ENCODE assay signal across 7 mouse cellular contexts in the genomic region with DNA sequence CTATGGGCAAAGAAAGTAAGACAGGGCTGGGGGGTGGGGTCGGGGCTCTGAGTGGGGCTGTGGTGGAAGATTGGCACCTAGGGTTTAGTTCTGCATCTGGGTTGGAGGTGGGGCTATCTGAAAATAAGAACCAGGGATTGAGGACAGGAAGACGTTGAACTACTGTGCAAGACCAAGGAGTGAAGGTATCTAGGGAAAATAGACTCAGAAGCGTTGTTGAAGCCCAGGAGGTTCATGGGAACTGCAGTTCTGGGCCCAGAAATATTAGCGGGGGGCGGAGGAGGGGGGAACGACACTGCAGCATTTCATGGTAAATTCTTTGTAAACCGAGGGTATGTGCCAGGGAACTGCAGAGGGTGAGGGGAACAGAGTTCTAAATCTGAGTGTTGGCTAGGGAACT. TPM values are rescaled to one million over a fixed set of nuclear protein-coding genes. Genes with fewer than 3 reads are reported as not detected.
DNase-seq lines count a peak whose midpoint lies in the region; ATAC-seq and TF ChIP-seq lines count a peak whose summit lies in the region.

No protein-coding gene starts in this region.

- 7% methylated on average over 7 of the region's 7 CpGs for WGBS in lung, embryonic 16.5 days
- WGBS in forebrain, embryonic 12.5 days, result 14% methylated on average over 7 of the region's 7 CpGs
- WGBS in limb, embryonic 13.5 days, result 10% methylated on average over 7 of the region's 7 CpGs
- WGBS in small intestine, adult 2 months, result 7% methylated on average over 7 of the region's 7 CpGs

- peaks cover 11% of the 10 kb centered on the region for H3K4me1 ChIP-seq in lung, embryonic 16.5 days (replicated peaks; ENCODE audit: control insufficient read depth, insufficient read depth, low read length)
- H3K4me1 ChIP-seq in forebrain, embryonic 12.5 days, result peaks cover 18% of the 10 kb centered on the region
- peaks cover 9% of the 10 kb centered on the region for H3K4me1 ChIP-seq in limb, embryonic 13.5 days
- H3K4me1 ChIP-seq in small intestine, adult 2 months (ENCODE audit: control insufficient read depth, insufficient read depth, insufficient read length, low read length), result peaks cover 5% of the 10 kb centered on the region; the same call in 1 of the 2 replicates

- peak overlapping the region; percentile 88 for H3K4me2 ChIP-seq in lung, embryonic 16.5 days (ENCODE audit: low read depth, low read length)
- peak overlapping the region; percentile 70 for H3K4me2 ChIP-seq in forebrain, embryonic 12.5 days
- peak overlapping the region; percentile 82 for H3K4me2 ChIP-seq in limb, embryonic 13.5 days (replicated peaks)

- ATAC-seq in lung, embryonic 16.5 days (ENCODE audit: low read depth), result no peak
- ATAC-seq in forebrain, embryonic 12.5 days (ENCODE audit: low FRiP score), result no peak
- ATAC-seq in limb, embryonic 13.5 days (ENCODE audit: low FRiP score, low read depth), result no peak

- TF ChIP-seq POLR2A in small intestine, adult 2 months (IDR thresholded peaks at IDR 0.05; ENCODE audit: low read depth, low read length), result no peak

- no peak for DNase-seq in lung, adult 18-20 months
- no peak for DNase-seq in urinary bladder, postnatal 4 days (ENCODE audit: low spot score in 2 of 2)
- DNase-seq in kidney, adult 11 months, result no peak

- H3K36me3 ChIP-seq in lung, embryonic 16.5 days (ENCODE audit: control insufficient read depth, insufficient read depth, low read length), result no peaks in the 10 kb centered on the region
- no peaks in the 10 kb centered on the region for H3K36me3 ChIP-seq in forebrain, embryonic 12.5 days (replicated peaks)
- H3K36me3 ChIP-seq in limb, embryonic 13.5 days, result no peaks in the 10 kb centered on the region
- H3K36me3 ChIP-seq in small intestine, adult 2 months (ENCODE audit: control insufficient read depth, insufficient read depth, low read length), result no peaks in the 10 kb centered on the region

- no peaks in the 10 kb centered on the region for H3K9me3 ChIP-seq in lung, embryonic 16.5 days (ENCODE audit: control insufficient read depth, low read length)
- H3K9me3 ChIP-seq in forebrain, embryonic 12.5 days, result no peaks in the 10 kb centered on the region
- H3K9me3 ChIP-seq in limb, embryonic 13.5 days, result no peaks in the 10 kb centered on the region

- TF ChIP-seq CTCF in small intestine, adult 2 months (IDR thresholded peaks at IDR 0.05; ENCODE audit: extremely low read depth, insufficient read length, insufficient replicate concordance, low read depth, low read length), result no peak

- no peaks in the 10 kb centered on the region for H3K27me3 ChIP-seq in lung, embryonic 16.5 days (ENCODE audit: control insufficient read depth, insufficient read depth, low read depth, low read length)
- no peaks in the 10 kb centered on the region for H3K27me3 ChIP-seq in forebrain, embryonic 12.5 days
- peaks cover 4% of the 10 kb centered on the region; the same call in 1 of the 2 replicates for H3K27me3 ChIP-seq in limb, embryonic 13.5 days
- H3K27me3 ChIP-seq in small intestine, adult 2 months (ENCODE audit: control insufficient read depth, insufficient read depth, low read length), result no peaks in the 10 kb centered on the region

- peak overlapping the region; percentile 60 for H3K9ac ChIP-seq in lung, embryonic 16.5 days (ENCODE audit: low read length)
- 0 out of 2 replicates have a peak overlapping the region, but pooled peaks have one; percentile 29 for H3K9ac ChIP-seq in forebrain, embryonic 12.5 days
- H3K9ac ChIP-seq in limb, embryonic 13.5 days, result peak overlapping the region; percentile 51

- H3K27ac ChIP-seq in lung, embryonic 16.5 days (ENCODE audit: low read length), result no peak overlapping the region
- no peak overlapping the region for H3K27ac ChIP-seq in forebrain, embryonic 12.5 days
- no peak overlapping the region for H3K27ac ChIP-seq in limb, embryonic 13.5 days
- no peak overlapping the region for H3K27ac ChIP-seq in small intestine, adult 2 months (ENCODE audit: insufficient read depth, low read depth, low read length)

- H3K4me3 ChIP-seq in lung, embryonic 16.5 days (ENCODE audit: low read length), result peak overlapping the region; percentile 71
- peak overlapping the region; percentile 51 for H3K4me3 ChIP-seq in forebrain, embryonic 12.5 days (replicated peaks)
- H3K4me3 ChIP-seq in limb, embryonic 13.5 days, result peak overlapping the region; percentile 57
- H3K4me3 ChIP-seq in small intestine, adult 2 months (ENCODE audit: low read depth, low read length), result peak overlapping the region; percentile 61

RNA-seq across cellular contexts. Expression of gene Syt3, which starts 10.4 kb away (rescaled TPM):
- polyA plus RNA-seq in lung, embryonic 16.5 days (2015; fragmentation: Nextera tagmentation; extraction: Ambion mirVana), result 2.1 and 2.3 TPM in 2 replicates
- polyA plus RNA-seq in forebrain, embryonic 12.5 days (2016; fragmentation: Nextera tagmentation; extraction: Ambion mirVana), result 5.5 and 6.6 TPM in 2 replicates
- polyA plus RNA-seq in limb, embryonic 13.5 days (2015; fragmentation: Nextera tagmentation; extraction: Ambion mirVana), result 3.5 and 4.0 TPM in 2 replicates
- polyA plus RNA-seq in small intestine, adult 2 months (2012; rRNA removed), result 1.1 and 1.8 TPM in 2 replicates

RNA-seq across cellular contexts. Expression of gene 1700008O03Rik, which starts 12.2 kb away (rescaled TPM):
- polyA plus RNA-seq in lung, embryonic 16.5 days (2015; fragmentation: Nextera tagmentation; extraction: Ambion mirVana), result 1.2 and 1.5 TPM in 2 replicates
- polyA plus RNA-seq in forebrain, embryonic 12.5 days (2016; fragmentation: Nextera tagmentation; extraction: Ambion mirVana), result 0.86 and 1.5 TPM in 2 replicates
- polyA plus RNA-seq in limb, embryonic 13.5 days (2015; fragmentation: Nextera tagmentation; extraction: Ambion mirVana), result 1.1 TPM in 2 replicates
- 0.43 TPM in 1 of 2 replicates, not detected in the other for polyA plus RNA-seq in small intestine, adult 2 months (2012; rRNA removed)

RNA-seq across cellular contexts. Expression of gene Lrrc4b, which starts 55.4 kb away (rescaled TPM):
- polyA plus RNA-seq in lung, embryonic 16.5 days (2015; fragmentation: Nextera tagmentation; extraction: Ambion mirVana), result 0.36 and 0.57 TPM in 2 replicates
- 10.6 and 12.0 TPM in 2 replicates for polyA plus RNA-seq in forebrain, embryonic 12.5 days (2016; fragmentation: Nextera tagmentation; extraction: Ambion mirVana)
- polyA plus RNA-seq in limb, embryonic 13.5 days (2015; fragmentation: Nextera tagmentation; extraction: Ambion mirVana), result 1.00 and 1.2 TPM in 2 replicates
- polyA plus RNA-seq in small intestine, adult 2 months (2012; rRNA removed), result 1.1 TPM in 2 replicates
